Mouse (Mus musculus) sigmoid colon, adult 10 weeks (tissue): ENCODE measurements around the gene Vsig2. TPM values are rescaled to one million over a fixed set of nuclear protein-coding genes. Genes with fewer than 3 reads are reported as not detected.

Experiments used
- polyA plus RNA-seq: library from polyadenylated mRNA; stranded (reverse); fragments of 350-450 nt; fragmentation: Illumina TruSeq; extraction: RNeasy Lipid Tissue Mini Kit (QIAGEN cat#74804); gene quantifications from one replicate; pipeline ENCODE4 v1.2.3, GENCODE M21; 2014; ENCODE audit warnings: low read depth, low replicate concordance

Gene Vsig2
- polyA plus RNA-seq, result 2.4 TPM

GRCm38 (mm10) chr9:37539170-37540025 is at the start of gene Vsig2:
Gene Vsig2 (plus strand): TSS chr9:37539255.

GRCm38 (mm10) chr9:37527396-37528224 is 11.4 kb upstream of the Vsig2 start, which contains the start of gene Esam:
Gene Esam (plus strand): TSS chr9:37528078.

GRCm38 (mm10) chr9:37552536-37553293 is 13.7 kb downstream of the Vsig2 start, which contains the start of gene Nrgn:
Gene Nrgn (minus strand): TSS chr9:37552904.

GRCm38 (mm10) chr9:37554838-37555748 is 16.0 kb downstream of the Vsig2 start, which contains the start of gene Siae:
Gene Siae (plus strand): TSS chr9:37555698.

Other genes with a start within 250 kb of the Vsig2 start
- 5.7 TPM for gene Ccdc15, start 190.8 kb upstream of the Vsig2 start, polyA plus RNA-seq
- gene Hepacam, start 171.9 kb upstream of the Vsig2 start, polyA plus RNA-seq, result 0.82 TPM
- gene Robo4, start 137.4 kb upstream of the Vsig2 start, polyA plus RNA-seq, result 1.5 TPM
- not detected for gene Robo3, start 106.0 kb upstream of the Vsig2 start, polyA plus RNA-seq
- gene Msantd2, start 49.9 kb upstream of the Vsig2 start, polyA plus RNA-seq, result 64.3 TPM
- 7.3 TPM for gene Esam, start 11.2 kb upstream of the Vsig2 start, polyA plus RNA-seq
- gene Nrgn, start 13.6 kb downstream of the Vsig2 start, polyA plus RNA-seq, result 0.50 TPM
- gene Siae, start 16.4 kb downstream of the Vsig2 start, polyA plus RNA-seq, result 29.7 TPM
- 9.0 TPM for gene Spa17, start 74.5 kb downstream of the Vsig2 start, polyA plus RNA-seq
- gene Tbrg1, start 118.1 kb downstream of the Vsig2 start, polyA plus RNA-seq, result 44.5 TPM
- not detected for gene Panx3, start 130.0 kb downstream of the Vsig2 start, polyA plus RNA-seq
- gene Olfr160, start 177.0 kb downstream of the Vsig2 start, polyA plus RNA-seq, result not detected
- not detected for gene Olfr874, start 205.9 kb downstream of the Vsig2 start, polyA plus RNA-seq
- gene Olfr875, start 232.6 kb downstream of the Vsig2 start, polyA plus RNA-seq, result not detected